In the genomic region with DNA sequence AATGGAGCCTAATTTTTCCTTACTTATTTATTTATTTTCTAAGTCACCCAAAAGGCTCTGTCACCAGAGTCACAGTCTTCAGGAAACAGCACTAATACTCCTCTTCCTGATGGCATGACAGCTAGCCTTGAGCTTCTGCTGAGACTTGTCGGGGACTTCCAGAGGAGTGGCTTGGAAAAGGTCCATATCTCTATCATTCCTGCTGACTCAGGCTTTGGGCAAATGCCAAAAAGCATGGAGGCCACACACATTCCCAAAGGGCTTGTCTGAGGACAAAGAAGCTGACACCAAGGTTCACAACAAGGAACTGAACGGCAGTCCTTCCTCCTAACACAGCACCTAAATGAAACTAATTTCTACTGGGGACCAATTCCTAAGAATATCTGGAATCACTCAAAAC, we compare ENCODE assay signal across 8 mouse cellular contexts.
DNase-seq lines count a peak whose midpoint lies in the region; ATAC-seq and TF ChIP-seq lines count a peak whose summit lies in the region.

No protein-coding gene starts in this region.

- no peaks in the 10 kb centered on the region for H3K27me3 ChIP-seq in lung, postnatal 0 days (replicated peaks; ENCODE audit: insufficient read depth, low read length)

- intact Hi-C loops in gastrocnemius, postnatal 14 days (cut with DNase I; ENCODE audit: low total_unique reads): no loop called here
- intact Hi-C loops in heart, postnatal 10 days (cut with DNase I): loop anchor here (5.0 kb wide), 1 partner anchor 104 kb away; no protein-coding TSS in a partner anchor

- H3K9me3 ChIP-seq in lung, postnatal 0 days (ENCODE audit: low read length): no peaks in the 10 kb centered on the region

- no peak overlapping the region for H3K27ac ChIP-seq in lung, postnatal 0 days (ENCODE audit: low read length)
- no peak overlapping the region for H3K27ac ChIP-seq in layer of hippocampus, adult 2 months

- H3K36me3 ChIP-seq in lung, postnatal 0 days (ENCODE audit: insufficient read depth, low read length): no peaks in the 10 kb centered on the region

- H3K4me2 ChIP-seq in lung, postnatal 0 days (replicated peaks; ENCODE audit: low read depth, low read length): no peak overlapping the region

- no peak for TF ChIP-seq CTCF in lung, postnatal 0 days (IDR thresholded peaks at IDR 0.05)
- TF ChIP-seq CTCF in layer of hippocampus, adult 2 months (conservative IDR thresholded peaks at IDR 0.05): no peak

- no peaks in the 10 kb centered on the region for H3K4me1 ChIP-seq in lung, postnatal 0 days (ENCODE audit: insufficient read depth, low read depth, low read length)

- DNase-seq in gastrocnemius, adult 18-20 months (ENCODE audit: low spot score): peak; percentile 25
- no peak for DNase-seq in gastrocnemius, postnatal 14 days
- peak; percentile 87 for DNase-seq in adrenal gland, adult 8-10 months
- peak; percentile 80 to 84 for DNase-seq in heart, postnatal 10 days
- peak; percentile 48 for DNase-seq in lung, postnatal 0 days (ENCODE audit: low spot score)
- DNase-seq in frontal cortex, postnatal 14 days (ENCODE audit: low spot score in 2 of 2): no peak
- no peak for DNase-seq in layer of hippocampus, adult 2 months (ENCODE audit: low spot score in 2 of 2)
- DNase-seq in neural tube, embryonic 10.5 days (ENCODE audit: extremely low spot score, low spot score): no peak

- H3K9ac ChIP-seq in lung, postnatal 0 days (replicated peaks; ENCODE audit: low read depth): no peak overlapping the region

- 0 out of 2 replicates have a peak, but pooled peaks have one; percentile 9 for ATAC-seq in lung, postnatal 0 days

- TF ChIP-seq EP300 in lung, postnatal 0 days (IDR thresholded peaks at IDR 0.05): peak; percentile 51; the same call in 1 of the 2 replicates

- no peak overlapping the region for H3K4me3 ChIP-seq in lung, postnatal 0 days (ENCODE audit: low read depth, low read length)
- H3K4me3 ChIP-seq in layer of hippocampus, adult 2 months: no peak overlapping the region

- 5% methylated on average over 2 of the region's 2 CpGs for WGBS in lung, postnatal 0 days

Comparison
In these comparisons a context has a peak if more than half of its experiments do, and no peak if none do; other contexts are left out.
1. DNase-seq: peak in gastrocnemius, adult 18-20 months (single experiment), adrenal gland, adult 8-10 months (single experiment), heart, postnatal 10 days (2 of 2) and lung, postnatal 0 days (single experiment); none in gastrocnemius, postnatal 14 days (single experiment), frontal cortex, postnatal 14 days (0 of 2), layer of hippocampus, adult 2 months (0 of 2) and neural tube, embryonic 10.5 days (single experiment).